Mouse (Mus musculus): Measurements from ENCODE around the gene Rnf103. TPM values are rescaled to one million over a fixed set of nuclear protein-coding genes. Genes with fewer than 3 reads are reported as not detected.

Gene Rnf103
- total RNA-seq, 1 experiment from 2014 or later: 42.9 TPM

Other genes with a start within 250 kb of the Rnf103 start
- 140 to 151 TPM (median 149 TPM) in 3 replicates for gene Krcc1, start 222.2 kb upstream of the Rnf103 start, total RNA-seq (2017)
- not detected in 3 replicates for gene Smyd1, start 171.7 kb upstream of the Rnf103 start, total RNA-seq (2017)
- 2.2 to 2.3 TPM in 2 of 3 replicates, not detected in the other for gene Cd8b1, start 171.1 kb upstream of the Rnf103 start, total RNA-seq (2017)
- gene Cd8a, start 120.5 kb upstream of the Rnf103 start, total RNA-seq (2017): 2.0 to 4.0 TPM in 2 of 3 replicates, not detected in the other
- 50.1 to 58.5 TPM (median 56.7 TPM) in 3 replicates for gene Rmnd5a, start 53.3 kb upstream of the Rnf103 start, total RNA-seq (2017)
- gene Chmp3, start 49.9 kb downstream of the Rnf103 start, total RNA-seq (2017): 186 to 287 TPM (median 285 TPM) in 3 replicates
- 77.8 to 102 TPM (median 93.9 TPM) in 3 replicates for gene Kdm3a, start 139.1 kb downstream of the Rnf103 start, total RNA-seq (2017)
- not detected in 3 replicates for gene Reep1, start 213.7 kb downstream of the Rnf103 start, total RNA-seq (2017)

Data from monocyte, adult 5-6 weeks (primary cell).